Mouse (Mus musculus): ENCODE measurements around the gene Gm10320.

Gm10320 gene

GRCm38 (mm10) chr13:98461467-98461866, 30.3 kb downstream of the Gm10320 start:
- no peak for DNase-seq (ENCODE audit: low read depth, low spot score)

- DNase-seq (ENCODE audit: low read depth, low spot score): peak; percentile 41
Observed at GRCm38 (mm10) chr13:98456398-98456797, 35.4 kb downstream of the Gm10320 start.

- no peak for DNase-seq (ENCODE audit: low read depth, low spot score)
Observed at GRCm38 (mm10) chr13:98455646-98456045, 36.2 kb downstream of the Gm10320 start.

- no peak for DNase-seq (ENCODE audit: low read depth, low spot score)
Observed at GRCm38 (mm10) chr13:98454224-98454967, 37.4 kb downstream of the Gm10320 start.

- no peak for DNase-seq (ENCODE audit: low read depth, low spot score)
Observed at GRCm38 (mm10) chr13:98453146-98453545, 38.7 kb downstream of the Gm10320 start.

- DNase-seq (ENCODE audit: low read depth, low spot score): no peak
Observed at GRCm38 (mm10) chr13:98448696-98449095, 43.1 kb downstream of the Gm10320 start.

GRCm38 (mm10) chr13:98447741-98448140, 44.1 kb downstream of the Gm10320 start:
- no peak for DNase-seq (ENCODE audit: low read depth, low spot score)

- DNase-seq (ENCODE audit: low read depth, low spot score): no peak
Observed at GRCm38 (mm10) chr13:98445391-98446125, 46.2 kb downstream of the Gm10320 start.

- DNase-seq (ENCODE audit: low read depth, low spot score): no peak
Observed at GRCm38 (mm10) chr13:98441001-98441400, 50.8 kb downstream of the Gm10320 start.

- no peak for DNase-seq (ENCODE audit: low read depth, low spot score)
Observed at GRCm38 (mm10) chr13:98440293-98440952, 51.4 kb downstream of the Gm10320 start.
